Mouse (Mus musculus): Measurements from ENCODE around the gene Atf6.

- no peak for TF ChIP-seq MAX (IDR thresholded peaks at IDR 0.05)
- no peak for TF ChIP-seq CTCF (IDR thresholded peaks at IDR 0.05; ENCODE audit: control insufficient read depth, insufficient read depth, insufficient read length)
- TF ChIP-seq FOSL1 (IDR thresholded peaks at IDR 0.05; ENCODE audit: insufficient read depth, low read length, poor library complexity, severe bottlenecking): no peak
- no peak for TF ChIP-seq CEBPB (IDR thresholded peaks at IDR 0.05; ENCODE audit: low read depth)
- no peak for TF ChIP-seq MYOD1 (IDR thresholded peaks at IDR 0.05; ENCODE audit: control insufficient read depth, insufficient read length, low read depth)
Measured at GRCm38 (mm10) chr1:170677681-170678080, 189.9 kb downstream of the Atf6 start.

All from C2C12 (cell line).